Mouse (Mus musculus) intestine, embryonic 16.5 days (tissue): ENCODE results near the gene Slirp. TPM values are rescaled to one million over a fixed set of nuclear protein-coding genes. Genes with fewer than 3 reads are reported as not detected.

Experiments used
- microRNA-seq: library from miRNA; unstranded; fragments of <30 nt; microRNA quantifications from one replicate; pipeline ENCODE4, GENCODE M21; 2016
- polyA plus RNA-seq: library from polyadenylated mRNA; unstranded; fragments of >200 nt; fragmentation: Nextera tagmentation; extraction: Ambion mirVana; gene quantifications from 2 replicates; pipeline ENCODE4 v1.2.1, GENCODE M21; 2015

Slirp gene
- polyA plus RNA-seq, 1 experiment from 2014 or later, result 261 TPM

Small RNA genes within 50 kb of the gene (microRNA-seq; reads per million reads assigned to microRNA genes)
- 52.8 reads per million, percentile 41 among the genes with 10 or more reads in this experiment for gene Mir3068

Other genes with a start within 250 kb of the Slirp start
- 0.69 and 1.3 TPM in 2 replicates for gene Samd15, start 244.2 kb upstream of the Slirp start, polyA plus RNA-seq
- 0.95 and 1.4 TPM in 2 replicates for gene Tmed8, start 243.4 kb upstream of the Slirp start, polyA plus RNA-seq
- 0.45 and 0.49 TPM in 2 replicates for gene Noxred1, start 205.2 kb upstream of the Slirp start, polyA plus RNA-seq
- gene Vipas39, start 177.6 kb upstream of the Slirp start, polyA plus RNA-seq, result 40.8 and 42.4 TPM in 2 replicates
- 196 and 225 TPM in 2 replicates for gene Ahsa1, start 177.4 kb upstream of the Slirp start, polyA plus RNA-seq
- gene Ism2, start 144.2 kb upstream of the Slirp start, polyA plus RNA-seq, result 0.27 and 0.49 TPM in 2 replicates
- gene Sptlc2, start 55.5 kb upstream of the Slirp start, polyA plus RNA-seq, result 126 and 133 TPM in 2 replicates
- gene Alkbh1, start 121 bp downstream of the Slirp start, polyA plus RNA-seq, result 43.9 and 52.0 TPM in 2 replicates
- 100.0 and 107 TPM in 2 replicates for gene Snw1, start 28.4 kb downstream of the Slirp start, polyA plus RNA-seq
- not detected in 2 replicates for gene Gm5788, start 50.8 kb downstream of the Slirp start, polyA plus RNA-seq
- not detected in 2 replicates for gene Gm8300, start 70.4 kb downstream of the Slirp start, polyA plus RNA-seq
- gene Oog1, start 158.8 kb downstream of the Slirp start, polyA plus RNA-seq, result not detected in 2 replicates
- gene Gm4027, start 175.0 kb downstream of the Slirp start, polyA plus RNA-seq, result not detected in 2 replicates
- gene Gm16381, start 200.7 kb downstream of the Slirp start, polyA plus RNA-seq, result not detected in 2 replicates